Comparison of ENCODE assay signal across 11 mouse cellular contexts in genomic region chr11:101264954-101265471, GRCm38 (mm10). TPM values are rescaled to one million over a fixed set of nuclear protein-coding genes. Genes with fewer than 3 reads are reported as not detected.
DNase-seq lines count a peak whose midpoint lies in the region; ATAC-seq lines count a peak whose summit lies in the region.
"Had no signal": no experiment of that assay in that cellular context is flagged by ENCODE, and none has a peak within 500 bp of the region (broad histone marks: within the 10 kb centered on the region; RNA-seq: fewer than 3 reads in every experiment).

No protein-coding gene starts in this region.

- H3K4me1 ChIP-seq in kidney, embryonic 16.5 days (ENCODE audit: insufficient read depth, low read length): peaks cover 58% of the 10 kb centered on the region
- peaks cover 42% of the 10 kb centered on the region for H3K4me1 ChIP-seq in embryonic facial prominence, embryonic 13.5 days
- H3K4me1 ChIP-seq in limb, embryonic 10.5 days: peaks cover 60% of the 10 kb centered on the region
- peaks cover 45% of the 10 kb centered on the region for H3K4me1 ChIP-seq in neural tube, embryonic 15.5 days

- H3K9me3 ChIP-seq in kidney, embryonic 16.5 days (ENCODE audit: low read length): no peaks in the 10 kb centered on the region
- no peaks in the 10 kb centered on the region for H3K9me3 ChIP-seq in embryonic facial prominence, embryonic 13.5 days
- H3K9me3 ChIP-seq in limb, embryonic 10.5 days (replicated peaks): no peaks in the 10 kb centered on the region
- no peaks in the 10 kb centered on the region for H3K9me3 ChIP-seq in neural tube, embryonic 15.5 days (replicated peaks)
- H3K9me3 ChIP-seq: G1E had no signal

- H3K9ac ChIP-seq in kidney, embryonic 16.5 days (replicated peaks; ENCODE audit: low read length): peak overlapping the region; percentile 36; the same call in 1 of the 2 replicates
- H3K9ac ChIP-seq in embryonic facial prominence, embryonic 13.5 days: peak overlapping the region; percentile 67
- 0 out of 2 replicates have a peak overlapping the region, but pooled peaks have one; percentile 20 for H3K9ac ChIP-seq in neural tube, embryonic 15.5 days (replicated peaks)

- H3K27me3 ChIP-seq in kidney, embryonic 16.5 days (ENCODE audit: insufficient read depth, low read length): peaks cover 20% of the 10 kb centered on the region
- peaks cover 73% of the 10 kb centered on the region for H3K27me3 ChIP-seq in embryonic facial prominence, embryonic 13.5 days
- H3K27me3 ChIP-seq in limb, embryonic 10.5 days (ENCODE audit: low read depth, poor library complexity, severe bottlenecking): peaks cover 89% of the 10 kb centered on the region
- peaks cover 52% of the 10 kb centered on the region for H3K27me3 ChIP-seq in neural tube, embryonic 15.5 days (replicated peaks)

- H3K4me3 ChIP-seq in kidney, embryonic 16.5 days (ENCODE audit: low read length): peak overlapping the region; percentile 38
- peak overlapping the region; percentile 43 for H3K4me3 ChIP-seq in embryonic facial prominence, embryonic 13.5 days
- H3K4me3 ChIP-seq in limb, embryonic 10.5 days: peak overlapping the region; percentile 52
- peak overlapping the region; percentile 36 for H3K4me3 ChIP-seq in neural tube, embryonic 15.5 days (replicated peaks)

- WGBS in kidney, embryonic 16.5 days: 7% methylated on average over 31 of the region's 31 CpGs
- 2% methylated on average over 31 of the region's 31 CpGs for WGBS in embryonic facial prominence, embryonic 13.5 days
- under 1% methylated on average over 31 of the region's 31 CpGs for whole genome bisulfite sequencing in limb, embryonic 10.5 days
- 3% methylated on average over 31 of the region's 31 CpGs for WGBS in neural tube, embryonic 15.5 days

- H3K27ac ChIP-seq in kidney, embryonic 16.5 days (ENCODE audit: low read length): no peak overlapping the region
- no peak overlapping the region for H3K27ac ChIP-seq in embryonic facial prominence, embryonic 13.5 days
- H3K27ac ChIP-seq in limb, embryonic 10.5 days: peak overlapping the region; percentile 63; the same call in 1 of the 2 replicates
- H3K27ac ChIP-seq in neural tube, embryonic 15.5 days (replicated peaks): no peak overlapping the region

- DNase-seq in kidney, postnatal 14 days: no peak
- DNase-seq in limb, embryonic 10.5 days (ENCODE audit: low spot score): peak; percentile 63
- DNase-seq in adipocyte (ENCODE audit: low spot score): no peak
- no peak for DNase-seq in lung, postnatal 25 days (ENCODE audit: low spot score)
- no peak for DNase-seq in cerebellum, postnatal 4 days (ENCODE audit: low spot score in 2 of 2)
- DNase-seq: cerebellum, adult 8-10 months; kidney, adult 9 months had no signal

- peak overlapping the region; percentile 59 for H3K4me2 ChIP-seq in kidney, embryonic 16.5 days (replicated peaks; ENCODE audit: low read depth, low read length)
- H3K4me2 ChIP-seq in embryonic facial prominence, embryonic 13.5 days: peak overlapping the region; percentile 61
- H3K4me2 ChIP-seq in neural tube, embryonic 15.5 days: peak overlapping the region; percentile 62

- peaks cover 3% of the 10 kb centered on the region; the same call in 1 of the 2 replicates for H3K36me3 ChIP-seq in kidney, embryonic 16.5 days (ENCODE audit: insufficient read depth, low read length)
- H3K36me3 ChIP-seq in embryonic facial prominence, embryonic 13.5 days: no peaks in the 10 kb centered on the region
- H3K36me3 ChIP-seq in limb, embryonic 10.5 days: no peaks in the 10 kb centered on the region
- H3K36me3 ChIP-seq in neural tube, embryonic 15.5 days: no peaks in the 10 kb centered on the region

- ATAC-seq in kidney, embryonic 16.5 days (ENCODE audit: low FRiP score, low TSS enrichment): no peak
- ATAC-seq in embryonic facial prominence, embryonic 13.5 days (ENCODE audit: insufficient number of reproducible peaks, insufficient read depth, low FRiP score, low TSS enrichment, low read depth): no peak
- ATAC-seq in neural tube, embryonic 15.5 days (ENCODE audit: low FRiP score): no peak

RNA-seq across cellular contexts. Expression of gene Wnk4, which starts 4.6 kb away (rescaled TPM):
- polyA plus RNA-seq in kidney, embryonic 16.5 days (2015; fragmentation: Nextera tagmentation; extraction: Ambion mirVana): 30.5 and 39.5 TPM in 2 replicates
- 9.8 and 10.9 TPM in 2 replicates for polyA plus RNA-seq in embryonic facial prominence, embryonic 13.5 days (2015; fragmentation: Nextera tagmentation; extraction: Ambion mirVana)
- polyA plus RNA-seq in limb, embryonic 10.5 days (2016; fragmentation: Nextera tagmentation; extraction: Ambion mirVana): 4.7 and 6.2 TPM in 2 replicates
- 5.1 and 7.0 TPM in 2 replicates for polyA plus RNA-seq in neural tube, embryonic 15.5 days (2015; fragmentation: Nextera tagmentation; extraction: Ambion mirVana)

RNA-seq across cellular contexts. Expression of gene Vps25, which starts 11.5 kb away (rescaled TPM):
- polyA plus RNA-seq in kidney, embryonic 16.5 days (2015; fragmentation: Nextera tagmentation; extraction: Ambion mirVana): 154 TPM in 2 replicates
- 106 and 118 TPM in 2 replicates for polyA plus RNA-seq in embryonic facial prominence, embryonic 13.5 days (2015; fragmentation: Nextera tagmentation; extraction: Ambion mirVana)
- polyA plus RNA-seq in limb, embryonic 10.5 days (2016; fragmentation: Nextera tagmentation; extraction: Ambion mirVana): 118 and 127 TPM in 2 replicates
- polyA plus RNA-seq in neural tube, embryonic 15.5 days (2015; fragmentation: Nextera tagmentation; extraction: Ambion mirVana): 123 and 128 TPM in 2 replicates

RNA-seq across cellular contexts. Expression of gene Cntd1, which starts 13.8 kb away (rescaled TPM):
- 1.7 and 3.2 TPM in 2 replicates for polyA plus RNA-seq in kidney, embryonic 16.5 days (2015; fragmentation: Nextera tagmentation; extraction: Ambion mirVana)
- 1.7 and 2.3 TPM in 2 replicates for polyA plus RNA-seq in embryonic facial prominence, embryonic 13.5 days (2015; fragmentation: Nextera tagmentation; extraction: Ambion mirVana)
- 1.1 TPM in 2 replicates for polyA plus RNA-seq in limb, embryonic 10.5 days (2016; fragmentation: Nextera tagmentation; extraction: Ambion mirVana)
- 0.77 and 0.80 TPM in 2 replicates for polyA plus RNA-seq in neural tube, embryonic 15.5 days (2015; fragmentation: Nextera tagmentation; extraction: Ambion mirVana)

RNA-seq across cellular contexts. Expression of gene Coa3, which starts 13.9 kb away (rescaled TPM):
- 197 and 200 TPM in 2 replicates for polyA plus RNA-seq in kidney, embryonic 16.5 days (2015; fragmentation: Nextera tagmentation; extraction: Ambion mirVana)
- polyA plus RNA-seq in embryonic facial prominence, embryonic 13.5 days (2015; fragmentation: Nextera tagmentation; extraction: Ambion mirVana): 193 and 196 TPM in 2 replicates
- polyA plus RNA-seq in limb, embryonic 10.5 days (2016; fragmentation: Nextera tagmentation; extraction: Ambion mirVana): 187 and 192 TPM in 2 replicates
- polyA plus RNA-seq in neural tube, embryonic 15.5 days (2015; fragmentation: Nextera tagmentation; extraction: Ambion mirVana): 213 and 237 TPM in 2 replicates

RNA-seq across cellular contexts. Expression of gene Ramp2, which starts 19.2 kb away (rescaled TPM):
- polyA plus RNA-seq in kidney, embryonic 16.5 days (2015; fragmentation: Nextera tagmentation; extraction: Ambion mirVana): 246 and 270 TPM in 2 replicates
- polyA plus RNA-seq in embryonic facial prominence, embryonic 13.5 days (2015; fragmentation: Nextera tagmentation; extraction: Ambion mirVana): 84.9 and 92.3 TPM in 2 replicates
- 54.2 and 61.5 TPM in 2 replicates for polyA plus RNA-seq in limb, embryonic 10.5 days (2016; fragmentation: Nextera tagmentation; extraction: Ambion mirVana)
- 105 and 107 TPM in 2 replicates for polyA plus RNA-seq in neural tube, embryonic 15.5 days (2015; fragmentation: Nextera tagmentation; extraction: Ambion mirVana)
